Mouse (Mus musculus): Measurements from ENCODE around the gene Polh. TPM values are rescaled to one million over a fixed set of nuclear protein-coding genes. Genes with fewer than 3 reads are reported as not detected.

Gene Polh
- polyA plus RNA-seq, 1 experiment from 2014 or later: 10.5 TPM

DNA sequence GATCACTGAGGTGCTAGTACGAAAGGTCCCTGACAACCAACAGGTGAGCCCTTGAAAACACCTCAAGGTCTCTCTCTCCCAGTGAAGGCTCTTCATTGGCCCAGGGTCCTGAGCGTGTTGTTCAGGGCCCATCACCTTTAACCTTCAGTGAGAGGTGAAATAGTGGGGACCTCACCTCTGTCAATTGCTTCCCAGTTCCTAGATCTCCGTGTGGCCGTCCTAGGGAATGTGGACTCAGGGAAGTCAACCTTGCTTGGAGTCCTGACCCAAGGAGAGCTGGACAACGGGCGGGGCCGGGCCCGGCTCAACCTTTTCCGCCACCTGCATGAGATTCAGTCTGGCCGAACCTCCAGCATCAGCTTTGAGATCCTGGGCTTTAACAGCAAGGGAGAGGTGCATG lies 37.7 kb downstream of the Polh start:
- no peak for TF ChIP-seq CTCF (IDR thresholded peaks at IDR 0.05; ENCODE audit: low read depth)
- DNase-seq (ENCODE audit: low spot score): no peak
- Histone ChIP-seq H3K36me3 (ENCODE audit: insufficient read depth, low read length) (peaks cover 55% of the 10 kb centered on the region), H3K9me3 (replicated peaks; ENCODE audit: low read length) (no peaks in the 10 kb centered on the region), H3K4me3 (replicated peaks; ENCODE audit: low read depth, low read length) (no peak overlapping the region), H3K4me2 (ENCODE audit: low read length) (no peak overlapping the region), H3K9ac (ENCODE audit: low read depth, low read length) (no peak overlapping the region), H3K4me1 (replicated peaks; ENCODE audit: insufficient read depth, low read length) (peaks cover 9% of the 10 kb centered on the region; the same call in 1 of the 2 replicates), H3K27ac (no peak overlapping the region), H3K27me3 (ENCODE audit: insufficient read depth, low read length) (no peaks in the 10 kb centered on the region)
- 92% methylated on average over 10 of the region's 10 CpGs for WGBS
- ATAC-seq (replicated peaks; ENCODE audit: low FRiP score, low read depth): no peak

- no peak for TF ChIP-seq CTCF (IDR thresholded peaks at IDR 0.05; ENCODE audit: low read depth)
- H3K4me3 ChIP-seq (replicated peaks; ENCODE audit: low read depth, low read length): no peak overlapping the region
- H3K4me1 ChIP-seq (replicated peaks; ENCODE audit: insufficient read depth, low read length): peaks cover 9% of the 10 kb centered on the region; the same call in 1 of the 2 replicates
- ATAC-seq (replicated peaks; ENCODE audit: low FRiP score, low read depth) (no peak), DNase-seq (ENCODE audit: low spot score) (no peak)
- H3K27ac ChIP-seq: no peak overlapping the region
- H3K9ac ChIP-seq (ENCODE audit: low read depth, low read length): no peak overlapping the region
- no peaks in the 10 kb centered on the region for H3K9me3 ChIP-seq (replicated peaks; ENCODE audit: low read length)
- no peaks in the 10 kb centered on the region for H3K27me3 ChIP-seq (ENCODE audit: insufficient read depth, low read length)
- peaks cover 51% of the 10 kb centered on the region for H3K36me3 ChIP-seq (ENCODE audit: insufficient read depth, low read length)
- WGBS: 95% methylated on average over 8 of the region's 8 CpGs
- no peak overlapping the region for H3K4me2 ChIP-seq (ENCODE audit: low read length)
Observed at GRCm38 (mm10) chr17:46164301-46164700, 38.1 kb downstream of the Polh start.

GRCm38 (mm10) chr17:46162951-46163421 lies 39.5 kb downstream of the Polh start:
- no peak for ATAC-seq (replicated peaks; ENCODE audit: low FRiP score, low read depth)
- H3K4me1 ChIP-seq (replicated peaks; ENCODE audit: insufficient read depth, low read length): peaks cover 9% of the 10 kb centered on the region; the same call in 1 of the 2 replicates
- H3K36me3 ChIP-seq (ENCODE audit: insufficient read depth, low read length): peaks cover 40% of the 10 kb centered on the region
- H3K4me2 ChIP-seq (ENCODE audit: low read length): peak overlapping the region; percentile 63
- peak; percentile 51 for DNase-seq (ENCODE audit: low spot score)
- H3K4me3 ChIP-seq (replicated peaks; ENCODE audit: low read depth, low read length): no peak overlapping the region
- H3K27me3 ChIP-seq (ENCODE audit: insufficient read depth, low read length): no peaks in the 10 kb centered on the region
- TF ChIP-seq CTCF (IDR thresholded peaks at IDR 0.05; ENCODE audit: low read depth): no peak
- H3K9me3 ChIP-seq (replicated peaks; ENCODE audit: low read length): no peaks in the 10 kb centered on the region
- no peak overlapping the region for H3K9ac ChIP-seq (ENCODE audit: low read depth, low read length)
- peak overlapping the region; percentile 54; the same call in 1 of the 2 replicates for H3K27ac ChIP-seq
- WGBS: 62% methylated on average over 9 of the region's 9 CpGs

GRCm38 (mm10) chr17:46162551-46162950 lies 39.9 kb downstream of the Polh start:
- Histone ChIP-seq H3K27me3 (ENCODE audit: insufficient read depth, low read length) (no peaks in the 10 kb centered on the region), H3K27ac (peak overlapping the region; percentile 54), H3K9me3 (replicated peaks; ENCODE audit: low read length) (no peaks in the 10 kb centered on the region), H3K4me1 (replicated peaks; ENCODE audit: insufficient read depth, low read length) (peaks cover 9% of the 10 kb centered on the region; the same call in 1 of the 2 replicates), H3K36me3 (ENCODE audit: insufficient read depth, low read length) (peaks cover 36% of the 10 kb centered on the region), H3K4me2 (ENCODE audit: low read length) (peak overlapping the region; percentile 63; the same call in 1 of the 2 replicates), H3K9ac (ENCODE audit: low read depth, low read length) (no peak overlapping the region), H3K4me3 (replicated peaks; ENCODE audit: low read depth, low read length) (no peak overlapping the region)
- WGBS: 80% methylated on average over 7 of the region's 7 CpGs
- no peak for ATAC-seq (replicated peaks; ENCODE audit: low FRiP score, low read depth)
- no peak for TF ChIP-seq CTCF (IDR thresholded peaks at IDR 0.05; ENCODE audit: low read depth)
- DNase-seq (ENCODE audit: low spot score): no peak

DNA sequence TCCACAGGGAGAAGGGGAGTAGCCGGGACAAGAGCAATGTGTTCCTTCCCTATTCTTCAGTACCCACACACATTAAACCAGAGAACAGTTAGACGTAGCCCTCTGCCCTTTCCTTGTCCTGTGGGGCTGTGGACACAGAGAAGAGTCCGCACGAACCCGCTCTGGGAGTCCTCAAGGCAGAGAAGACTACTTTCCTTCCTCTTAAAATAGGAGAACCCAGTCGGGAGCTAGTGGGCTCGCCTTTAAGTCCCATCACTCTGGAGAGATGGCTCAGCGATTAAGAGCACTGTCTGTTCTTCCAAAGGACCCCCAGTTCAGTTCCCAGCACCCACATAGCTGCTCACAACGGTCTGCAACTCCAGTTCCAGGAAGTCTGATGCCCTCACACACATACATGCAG lies 40.7 kb downstream of the Polh start:
- peaks cover 28% of the 10 kb centered on the region for H3K36me3 ChIP-seq (ENCODE audit: insufficient read depth, low read length)
- peaks cover 9% of the 10 kb centered on the region; the same call in 1 of the 2 replicates for H3K4me1 ChIP-seq (replicated peaks; ENCODE audit: insufficient read depth, low read length)
- H3K27ac ChIP-seq: peak overlapping the region; percentile 80
- ATAC-seq (replicated peaks; ENCODE audit: low FRiP score, low read depth) (no peak), DNase-seq (ENCODE audit: low spot score) (no peak)
- WGBS: 47% methylated on average over 9 of the region's 9 CpGs
- peak overlapping the region; percentile 70 for H3K4me3 ChIP-seq (replicated peaks; ENCODE audit: low read depth, low read length)
- peak overlapping the region; percentile 70 for H3K9ac ChIP-seq (ENCODE audit: low read depth, low read length)
- H3K27me3 ChIP-seq (ENCODE audit: insufficient read depth, low read length): no peaks in the 10 kb centered on the region
- H3K9me3 ChIP-seq (replicated peaks; ENCODE audit: low read length): no peaks in the 10 kb centered on the region
- H3K4me2 ChIP-seq (ENCODE audit: low read length): peak overlapping the region; percentile 63
- TF ChIP-seq CTCF (IDR thresholded peaks at IDR 0.05; ENCODE audit: low read depth): no peak

DNA sequence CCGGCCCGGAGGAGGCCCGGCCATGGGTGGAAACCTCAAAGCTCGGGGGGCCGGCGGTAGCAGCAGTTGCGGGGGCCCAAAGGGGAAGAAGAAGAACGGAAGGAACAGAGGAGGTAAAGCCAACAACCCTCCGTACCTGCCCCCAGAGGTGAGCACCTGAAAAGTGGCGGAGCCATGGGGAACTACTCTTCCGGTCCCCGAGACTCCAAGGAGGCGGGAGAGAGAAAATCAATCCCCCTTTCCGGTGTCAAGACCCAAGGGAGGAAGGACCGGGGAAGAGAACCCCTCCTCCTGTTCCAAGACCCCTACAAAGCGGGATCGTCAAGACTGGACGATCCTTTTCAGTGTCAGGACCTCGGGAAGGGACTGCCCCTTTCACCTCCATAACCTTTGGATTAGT lies 41.3 kb downstream of the Polh start:
- Histone ChIP-seq H3K9ac (ENCODE audit: low read depth, low read length) (peak overlapping the region; percentile 70), H3K36me3 (ENCODE audit: insufficient read depth, low read length) (peaks cover 22% of the 10 kb centered on the region), H3K9me3 (replicated peaks; ENCODE audit: low read length) (no peaks in the 10 kb centered on the region), H3K4me1 (replicated peaks; ENCODE audit: insufficient read depth, low read length) (peaks cover 9% of the 10 kb centered on the region; the same call in 1 of the 2 replicates), H3K27ac (peak overlapping the region; percentile 80), H3K4me3 (replicated peaks; ENCODE audit: low read depth, low read length) (peak overlapping the region; percentile 70), H3K4me2 (ENCODE audit: low read length) (peak overlapping the region; percentile 63), H3K27me3 (ENCODE audit: insufficient read depth, low read length) (no peaks in the 10 kb centered on the region)
- DNase-seq (ENCODE audit: low spot score) (peak; percentile 78), ATAC-seq (replicated peaks; ENCODE audit: low FRiP score, low read depth) (peak; percentile 22; the same call in 1 of the 2 replicates)
- WGBS: under 1% methylated on average over 19 of the region's 19 CpGs
- TF ChIP-seq CTCF (IDR thresholded peaks at IDR 0.05; ENCODE audit: low read depth): no peak

Data from kidney, postnatal 0 days (tissue).